Mouse (Mus musculus) kidney, adult 2 months (tissue): Measurements from ENCODE around the gene Layn.

ENCODE experiments used
- CTCF ChIP-seq: fragments of 200-500 bp; conservative IDR thresholded peaks from 2 replicates; pipeline ENCODE4 v1.5.1; 2011; ENCODE audit warnings: low read depth, mild to moderate bottlenecking, control low read depth, low read length, moderate library complexity, mixed read lengths; ENCODE audit not compliant: insufficient read depth, insufficient read length
- POLR2A ChIP-seq: fragments of 200-500 bp; IDR thresholded peaks from one replicate; pipeline ENCODE4 v1.6.1; 2011; ENCODE audit warnings: low read depth, low read length, control low read depth

GRCm38 (mm10) chr9:51020351-51020750 lies 56.5 kb downstream of the Layn start:
- TF ChIP-seq POLR2A (no peak), CTCF (no peak)
